ENCODE assay signal across 8 mouse cellular contexts in genomic region chr15:5143361-5144020, GRCm38 (mm10). TPM values are rescaled to one million over a fixed set of nuclear protein-coding genes. Genes with fewer than 3 reads are reported as not detected.
A peak's percentile ranks its signal among the peaks of the same experiment; 100 is the strongest.
DNase-seq lines count a peak whose midpoint lies in the region; ATAC-seq and TF ChIP-seq lines count a peak whose summit lies in the region.

TSS of gene Prkaa1 (plus strand) at chr15:5143861.

- intact Hi-C loops in left cerebral cortex, postnatal 36 days (cut with DNase I): loop anchor here (2.0 to 5.0 kb wide), 4 partner anchors 27 to 1564 kb away; partner anchors contain the start of genes Ghr, Rictor, Rpl37 and Ttc33

- peak within 1 kb of the TSS; percentile 88 for H3K4me3 ChIP-seq in embryonic facial prominence, embryonic 10.5 days
- peak within 1 kb of the TSS; percentile 99 for H3K4me3 ChIP-seq in intestine, postnatal 0 days (ENCODE audit: low read depth, low read length)
- peak within 1 kb of the TSS; percentile 85 for H3K4me3 ChIP-seq in midbrain, embryonic 10.5 days

- H3K9ac ChIP-seq in intestine, postnatal 0 days (ENCODE audit: low read depth, low read length): peak within 1 kb of the TSS; percentile 91

- no peaks in the 10 kb centered on the region for H3K9me3 ChIP-seq in embryonic facial prominence, embryonic 10.5 days
- no peaks in the 10 kb centered on the region for H3K9me3 ChIP-seq in intestine, postnatal 0 days (ENCODE audit: control insufficient read depth)
- no peaks in the 10 kb centered on the region for H3K9me3 ChIP-seq in midbrain, embryonic 10.5 days (replicated peaks)

- H3K4me2 ChIP-seq in intestine, postnatal 0 days (replicated peaks; ENCODE audit: low read depth): peak within 1 kb of the TSS; percentile 86

- DNase-seq in ovary, postnatal 10 days (ENCODE audit: low spot score): peak; percentile 59
- no peak for DNase-seq in ovary, adult 18-20 months (ENCODE audit: low spot score)
- peak; percentile 87 for DNase-seq in embryonic facial prominence, embryonic 10.5 days (ENCODE audit: low spot score)
- peak; percentile 75 to 78 for DNase-seq in left cerebral cortex, postnatal 36 days (ENCODE audit: low spot score in 2 of 2)
- no peak for DNase-seq in midbrain, embryonic 10.5 days (ENCODE audit: low spot score)
- DNase-seq in spleen, adult 12 weeks (ENCODE audit: low spot score): peak; percentile 75

- no peaks in the 10 kb centered on the region for H3K27me3 ChIP-seq in embryonic facial prominence, embryonic 10.5 days (replicated peaks; ENCODE audit: low read depth, poor library complexity, severe bottlenecking)
- no peaks in the 10 kb centered on the region for H3K27me3 ChIP-seq in intestine, postnatal 0 days (replicated peaks; ENCODE audit: control insufficient read depth, insufficient read depth, low read length)
- no peaks in the 10 kb centered on the region for H3K27me3 ChIP-seq in midbrain, embryonic 10.5 days (ENCODE audit: low read depth, poor library complexity, severe bottlenecking)

- under 1% methylated on average over 80 of the region's 80 CpGs for WGBS in embryonic facial prominence, embryonic 10.5 days
- WGBS in intestine, postnatal 0 days: under 1% methylated on average over 73 of the region's 80 CpGs
- WGBS in midbrain, embryonic 10.5 days: under 1% methylated on average over 74 of the region's 80 CpGs

- ATAC-seq in granulocyte monocyte progenitor cell, adult 5-6 weeks (replicated peaks; ENCODE audit: poor library complexity, severe bottlenecking): peak; percentile 75
- ATAC-seq in intestine, postnatal 0 days: peak; percentile 86

- peak; percentile 60 for TF ChIP-seq CTCF in intestine, postnatal 0 days (IDR thresholded peaks at IDR 0.05; ENCODE audit: low read depth)

- peaks cover 4% of the 10 kb centered on the region; the same call in 1 of the 2 replicates for H3K36me3 ChIP-seq in embryonic facial prominence, embryonic 10.5 days (replicated peaks)
- H3K36me3 ChIP-seq in intestine, postnatal 0 days (ENCODE audit: control insufficient read depth, insufficient read depth): no peaks in the 10 kb centered on the region
- 0 out of 2 replicates have a peak, but pooled peaks cover 8% of the 10 kb centered on the region for H3K36me3 ChIP-seq in midbrain, embryonic 10.5 days

- H3K27ac ChIP-seq in embryonic facial prominence, embryonic 10.5 days (replicated peaks): peak within 1 kb of the TSS; percentile 94
- H3K27ac ChIP-seq in intestine, postnatal 0 days (ENCODE audit: low read depth, low read length): peak within 1 kb of the TSS; percentile 80
- peak within 1 kb of the TSS; percentile 96 for H3K27ac ChIP-seq in midbrain, embryonic 10.5 days (replicated peaks)

- peaks cover 17% of the 10 kb centered on the region for H3K4me1 ChIP-seq in embryonic facial prominence, embryonic 10.5 days
- H3K4me1 ChIP-seq in intestine, postnatal 0 days (replicated peaks; ENCODE audit: control insufficient read depth, insufficient read depth, low read length): peaks cover 9% of the 10 kb centered on the region; the same call in 1 of the 2 replicates
- H3K4me1 ChIP-seq in midbrain, embryonic 10.5 days: peaks cover 17% of the 10 kb centered on the region

RNA-seq across cellular contexts. Expression of gene Prkaa1, which starts in this region (rescaled TPM):
- 15.2 and 16.0 TPM in 2 replicates for polyA plus RNA-seq in embryonic facial prominence, embryonic 10.5 days (2016; fragmentation: Nextera tagmentation; extraction: Ambion mirVana)
- total RNA-seq in granulocyte monocyte progenitor cell, adult 5-6 weeks (2014; fragmentation: Nextera tagmentation): 19.1 and 19.2 TPM in 2 replicates
- total RNA-seq in granulocyte monocyte progenitor cell, adult 5-6 weeks (2017): 19.2 and 21.1 TPM in 2 replicates
- polyA plus RNA-seq in intestine, postnatal 0 days (2015; fragmentation: Nextera tagmentation; extraction: Ambion mirVana): 16.6 and 17.8 TPM in 2 replicates
- 10 to 100 TPM; 18.9 to 20.5 TPM for total RNA-seq in left cerebral cortex, postnatal 36 days (2021)
- 13.6 and 14.2 TPM in 2 replicates for polyA plus RNA-seq in midbrain, embryonic 10.5 days (2016; fragmentation: Nextera tagmentation; extraction: Ambion mirVana)

Comparison
In these comparisons a context has a peak if more than half of its experiments do, and no peak if none do; other contexts are left out.
1. DNase-seq: peak in ovary, postnatal 10 days (single experiment), embryonic facial prominence, embryonic 10.5 days (single experiment), left cerebral cortex, postnatal 36 days (2 of 2) and spleen, adult 12 weeks (single experiment); none in ovary, adult 18-20 months (single experiment) and midbrain, embryonic 10.5 days (single experiment).
2. Peak in every context shown above with its lines, with median percentiles within 50 percentile points of each other: H3K27ac ChIP-seq and H3K4me3 ChIP-seq.